Comparison of ENCODE assay signal across 16 mouse cellular contexts in the genomic region with DNA sequence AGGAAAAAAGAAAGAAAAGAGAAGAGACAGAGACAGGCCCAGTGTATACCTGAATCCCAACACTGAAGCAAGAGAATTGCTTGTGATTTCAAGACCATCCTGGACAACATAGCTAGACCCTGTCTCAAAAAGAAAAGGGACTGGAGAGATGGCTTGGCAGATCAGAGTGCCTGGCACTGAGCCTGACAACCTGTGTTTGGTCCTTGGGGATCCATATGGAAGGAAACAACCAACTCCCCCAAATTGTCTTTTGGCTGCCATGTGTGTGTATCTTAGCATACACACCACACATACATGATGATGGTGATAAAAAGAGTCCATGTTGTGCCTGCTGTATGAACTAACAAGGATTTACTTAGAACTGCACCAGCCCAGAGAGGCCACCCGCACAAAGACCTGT. TPM values are rescaled to one million over a fixed set of nuclear protein-coding genes. Genes with fewer than 3 reads are reported as not detected.
A peak's percentile ranks its signal among the peaks of the same experiment; 100 is the strongest.
DNase-seq lines count a peak whose midpoint lies in the region; ATAC-seq lines count a peak whose summit lies in the region.
"Had no signal": no experiment of that assay in that cellular context is flagged by ENCODE, and none has a peak within 500 bp of the region (broad histone marks: within the 10 kb centered on the region; RNA-seq: fewer than 3 reads in every experiment).

No protein-coding gene starts in this region.

- no peak overlapping the region for H3K4me2 ChIP-seq in forebrain, embryonic 14.5 days (ENCODE audit: low read length)
- no peak overlapping the region for H3K4me2 ChIP-seq in forebrain, embryonic 11.5 days (ENCODE audit: low read depth, low read length, severe bottlenecking)
- H3K4me2 ChIP-seq in liver, embryonic 11.5 days: peak overlapping the region; percentile 47
- H3K4me2 ChIP-seq in liver, embryonic 15.5 days: peak overlapping the region; percentile 57
- H3K4me2 ChIP-seq in midbrain, embryonic 15.5 days: no peak overlapping the region
- no peak overlapping the region for H3K4me2 ChIP-seq in hindbrain, embryonic 14.5 days (replicated peaks)
- H3K4me2 ChIP-seq: hindbrain, embryonic 12.5 days; lung, embryonic 14.5 days; neural tube, embryonic 15.5 days had no signal

- H3K36me3 ChIP-seq in forebrain, embryonic 14.5 days (ENCODE audit: control insufficient read depth, insufficient read depth, low read length): no peaks in the 10 kb centered on the region
- no peaks in the 10 kb centered on the region for H3K36me3 ChIP-seq in forebrain, embryonic 11.5 days (ENCODE audit: control insufficient read depth, insufficient read depth, low read length)
- H3K36me3 ChIP-seq in liver, embryonic 11.5 days (ENCODE audit: control insufficient read depth, insufficient read depth, low read length): no peaks in the 10 kb centered on the region
- no peaks in the 10 kb centered on the region for H3K36me3 ChIP-seq in liver, embryonic 15.5 days (replicated peaks)
- no peaks in the 10 kb centered on the region for H3K36me3 ChIP-seq in midbrain, embryonic 15.5 days (replicated peaks)
- H3K36me3 ChIP-seq in hindbrain, embryonic 14.5 days (replicated peaks; ENCODE audit: control insufficient read depth, insufficient read depth): no peaks in the 10 kb centered on the region
- H3K36me3 ChIP-seq: hindbrain, embryonic 12.5 days; neural tube, embryonic 15.5 days had no signal

- H3K4me1 ChIP-seq in forebrain, embryonic 14.5 days (ENCODE audit: control insufficient read depth, insufficient read depth, low read length): peaks cover 3% of the 10 kb centered on the region; the same call in 1 of the 2 replicates
- H3K4me1 ChIP-seq in forebrain, embryonic 11.5 days (replicated peaks; ENCODE audit: control insufficient read depth, insufficient read depth, low read length): no peaks in the 10 kb centered on the region
- peaks cover 38% of the 10 kb centered on the region for H3K4me1 ChIP-seq in liver, embryonic 11.5 days (replicated peaks; ENCODE audit: control insufficient read depth, insufficient read depth, low read length)
- H3K4me1 ChIP-seq in liver, embryonic 15.5 days (replicated peaks): peaks cover 83% of the 10 kb centered on the region
- H3K4me1 ChIP-seq in midbrain, embryonic 15.5 days: peaks cover 3% of the 10 kb centered on the region; the same call in 1 of the 2 replicates
- no peaks in the 10 kb centered on the region for H3K4me1 ChIP-seq in hindbrain, embryonic 14.5 days (replicated peaks; ENCODE audit: control insufficient read depth, insufficient read depth, low read length)
- H3K4me1 ChIP-seq: hindbrain, embryonic 12.5 days had no signal

- peak; percentile 40 for DNase-seq in forebrain, embryonic 14.5 days (ENCODE audit: low spot score)
- no peak for DNase-seq in forebrain, embryonic 11.5 days (ENCODE audit: low spot score)
- no peak for DNase-seq in liver, embryonic 11.5 days (ENCODE audit: low spot score)
- no peak for DNase-seq in liver
- no peak for DNase-seq in layer of hippocampus, adult 18-20 months (ENCODE audit: low spot score in 2 of 2)
- no peak for DNase-seq in hindbrain, embryonic 14.5 days (ENCODE audit: low spot score)
- DNase-seq: adrenal gland, adult 2 months; cerebellum, postnatal 25 days; lung, embryonic 14.5 days had no signal

- no peak overlapping the region for H3K4me3 ChIP-seq in forebrain, embryonic 14.5 days (ENCODE audit: low read depth, low read length)
- H3K4me3 ChIP-seq in forebrain, embryonic 11.5 days (ENCODE audit: low read depth, low read length): no peak overlapping the region
- no peak overlapping the region for H3K4me3 ChIP-seq in liver, embryonic 11.5 days (ENCODE audit: low read depth, low read length)
- no peak overlapping the region for H3K4me3 ChIP-seq in liver, embryonic 15.5 days (replicated peaks)
- no peak overlapping the region for H3K4me3 ChIP-seq in midbrain, embryonic 15.5 days
- H3K4me3 ChIP-seq in hindbrain, embryonic 14.5 days (replicated peaks; ENCODE audit: low read length): no peak overlapping the region
- H3K4me3 ChIP-seq: hindbrain, embryonic 12.5 days; neural tube, embryonic 15.5 days had no signal

- no peak overlapping the region; the same call in 1 of the 2 replicates for H3K27ac ChIP-seq in forebrain, embryonic 14.5 days (ENCODE audit: low read depth, low read length)
- no peak overlapping the region for H3K27ac ChIP-seq in forebrain, embryonic 11.5 days (ENCODE audit: low read depth, low read length)
- peak overlapping the region; percentile 91 for H3K27ac ChIP-seq in liver, embryonic 11.5 days (ENCODE audit: low read depth, low read length)
- H3K27ac ChIP-seq in liver, embryonic 15.5 days (replicated peaks): peak overlapping the region; percentile 90
- no peak overlapping the region for H3K27ac ChIP-seq in midbrain, embryonic 15.5 days
- no peak overlapping the region for H3K27ac ChIP-seq in hindbrain, embryonic 14.5 days
- H3K27ac ChIP-seq: hindbrain, embryonic 12.5 days; neural tube, embryonic 15.5 days had no signal

- H3K9ac ChIP-seq in forebrain, embryonic 14.5 days (ENCODE audit: low read length): no peak overlapping the region
- H3K9ac ChIP-seq in forebrain, embryonic 11.5 days (ENCODE audit: low read length): no peak overlapping the region
- peak overlapping the region; percentile 23; the same call in 1 of the 2 replicates for H3K9ac ChIP-seq in liver, embryonic 11.5 days (ENCODE audit: low read depth, low read length)
- peak overlapping the region; percentile 38 for H3K9ac ChIP-seq in liver, embryonic 15.5 days
- no peak overlapping the region for H3K9ac ChIP-seq in midbrain, embryonic 15.5 days
- H3K9ac ChIP-seq in hindbrain, embryonic 14.5 days: no peak overlapping the region
- H3K9ac ChIP-seq: hindbrain, embryonic 12.5 days; lung, embryonic 14.5 days; neural tube, embryonic 15.5 days had no signal

- no peaks in the 10 kb centered on the region for H3K27me3 ChIP-seq in forebrain, embryonic 14.5 days (replicated peaks; ENCODE audit: control insufficient read depth, insufficient read depth, low read length)
- no peaks in the 10 kb centered on the region for H3K27me3 ChIP-seq in forebrain, embryonic 11.5 days (ENCODE audit: control insufficient read depth, insufficient read depth, low read length)
- no peaks in the 10 kb centered on the region for H3K27me3 ChIP-seq in liver, embryonic 11.5 days (replicated peaks; ENCODE audit: control insufficient read depth, insufficient read depth, low read length)
- H3K27me3 ChIP-seq in liver, embryonic 15.5 days: no peaks in the 10 kb centered on the region
- H3K27me3 ChIP-seq in midbrain, embryonic 15.5 days (replicated peaks): no peaks in the 10 kb centered on the region
- no peaks in the 10 kb centered on the region for H3K27me3 ChIP-seq in hindbrain, embryonic 14.5 days (ENCODE audit: control insufficient read depth, insufficient read depth, low read length)
- H3K27me3 ChIP-seq: hindbrain, embryonic 12.5 days; neural tube, embryonic 15.5 days had no signal

- ATAC-seq in forebrain, embryonic 14.5 days: no peak
- ATAC-seq in forebrain, embryonic 11.5 days (replicated peaks; ENCODE audit: low FRiP score): no peak
- ATAC-seq in liver, embryonic 11.5 days (replicated peaks; ENCODE audit: low FRiP score): no peak; the same call in 1 of the 2 replicates
- ATAC-seq in liver, embryonic 15.5 days (ENCODE audit: insufficient read depth): peak; percentile 11; the same call in 1 of the 2 replicates
- ATAC-seq in midbrain, embryonic 15.5 days (replicated peaks): no peak
- ATAC-seq in hindbrain, embryonic 14.5 days (ENCODE audit: low FRiP score): no peak

- H3K9me3 ChIP-seq in forebrain, embryonic 14.5 days (replicated peaks; ENCODE audit: control insufficient read depth, low read length): no peaks in the 10 kb centered on the region
- no peaks in the 10 kb centered on the region for H3K9me3 ChIP-seq in forebrain, embryonic 11.5 days (ENCODE audit: control insufficient read depth, low read length)
- no peaks in the 10 kb centered on the region for H3K9me3 ChIP-seq in liver, embryonic 11.5 days (ENCODE audit: control insufficient read depth, low read length)
- no peaks in the 10 kb centered on the region for H3K9me3 ChIP-seq in liver, embryonic 15.5 days (replicated peaks)
- no peaks in the 10 kb centered on the region for H3K9me3 ChIP-seq in midbrain, embryonic 15.5 days
- no peaks in the 10 kb centered on the region for H3K9me3 ChIP-seq in hindbrain, embryonic 14.5 days (ENCODE audit: control insufficient read depth, low read length)
- H3K9me3 ChIP-seq: hindbrain, embryonic 12.5 days; neural tube, embryonic 15.5 days had no signal

- WGBS in forebrain, embryonic 14.5 days: 81% methylated on average over 1 of the region's 1 CpGs
- WGBS in forebrain, embryonic 11.5 days: 91% methylated on average over 1 of the region's 1 CpGs
- WGBS in liver, embryonic 11.5 days: 73% methylated on average over 1 of the region's 1 CpGs
- WGBS in liver, embryonic 15.5 days (ENCODE audit: insufficient replicate concordance): 34% methylated on average over 1 of the region's 1 CpGs
- 88% methylated on average over 1 of the region's 1 CpGs for WGBS in midbrain, embryonic 15.5 days
- 94% methylated on average over 1 of the region's 1 CpGs for WGBS in hindbrain, embryonic 14.5 days

RNA-seq across cellular contexts. Expression of a gene that starts 10.0 kb away (rescaled TPM):
- polyA plus RNA-seq in forebrain, embryonic 14.5 days (2014; fragmentation: Nextera tagmentation; extraction: Ambion mirVana): 106 and 145 TPM in 2 replicates
- polyA plus RNA-seq in forebrain, embryonic 11.5 days (2014; fragmentation: Nextera tagmentation; extraction: Ambion mirVana): 355 and 365 TPM in 2 replicates
- polyA plus RNA-seq in liver, embryonic 11.5 days (2014; fragmentation: Nextera tagmentation; extraction: Ambion mirVana): 430 and 440 TPM in 2 replicates
- 306 and 347 TPM in 2 replicates for polyA plus RNA-seq in liver, embryonic 15.5 days (2015; fragmentation: Nextera tagmentation; extraction: Ambion mirVana)
- total RNA-seq in layer of hippocampus, adult 18-20 months (2021): 1 to 10 TPM in 1 of 2 experiments, under 1 TPM in 1; 0.82 to 1.1 TPM
- polyA plus RNA-seq in midbrain, embryonic 15.5 days (2015; fragmentation: Nextera tagmentation; extraction: Ambion mirVana): 29.4 and 32.8 TPM in 2 replicates
- 35.5 and 36.3 TPM in 2 replicates for polyA plus RNA-seq in hindbrain, embryonic 14.5 days (2014; fragmentation: Nextera tagmentation; extraction: Ambion mirVana)

RNA-seq across cellular contexts. Expression of a gene that starts 13.1 kb away (rescaled TPM):
- polyA plus RNA-seq in forebrain, embryonic 14.5 days (2014; fragmentation: Nextera tagmentation; extraction: Ambion mirVana): 44.9 and 67.8 TPM in 2 replicates
- polyA plus RNA-seq in forebrain, embryonic 11.5 days (2014; fragmentation: Nextera tagmentation; extraction: Ambion mirVana): 118 and 124 TPM in 2 replicates
- 185 and 192 TPM in 2 replicates for polyA plus RNA-seq in liver, embryonic 11.5 days (2014; fragmentation: Nextera tagmentation; extraction: Ambion mirVana)
- 136 and 138 TPM in 2 replicates for polyA plus RNA-seq in liver, embryonic 15.5 days (2015; fragmentation: Nextera tagmentation; extraction: Ambion mirVana)
- total RNA-seq in layer of hippocampus, adult 18-20 months (2021): under 1 TPM; 0.43 to 0.50 TPM
- polyA plus RNA-seq in midbrain, embryonic 15.5 days (2015; fragmentation: Nextera tagmentation; extraction: Ambion mirVana): 15.3 and 19.7 TPM in 2 replicates
- polyA plus RNA-seq in hindbrain, embryonic 14.5 days (2014; fragmentation: Nextera tagmentation; extraction: Ambion mirVana): 14.4 and 16.3 TPM in 2 replicates

RNA-seq across cellular contexts. Expression of a gene that starts 13.3 kb away (rescaled TPM):
- 4.4 and 5.7 TPM in 2 replicates for polyA plus RNA-seq in forebrain, embryonic 14.5 days (2014; fragmentation: Nextera tagmentation; extraction: Ambion mirVana)
- 6.0 and 6.8 TPM in 2 replicates for polyA plus RNA-seq in forebrain, embryonic 11.5 days (2014; fragmentation: Nextera tagmentation; extraction: Ambion mirVana)
- 8.4 and 11.1 TPM in 2 replicates for polyA plus RNA-seq in liver, embryonic 11.5 days (2014; fragmentation: Nextera tagmentation; extraction: Ambion mirVana)
- 11.8 and 12.0 TPM in 2 replicates for polyA plus RNA-seq in liver, embryonic 15.5 days (2015; fragmentation: Nextera tagmentation; extraction: Ambion mirVana)
- 1 to 10 TPM; 3.3 to 7.3 TPM for total RNA-seq in layer of hippocampus, adult 18-20 months (2021)
- 4.9 and 5.4 TPM in 2 replicates for polyA plus RNA-seq in midbrain, embryonic 15.5 days (2015; fragmentation: Nextera tagmentation; extraction: Ambion mirVana)
- 5.2 and 7.1 TPM in 2 replicates for polyA plus RNA-seq in hindbrain, embryonic 14.5 days (2014; fragmentation: Nextera tagmentation; extraction: Ambion mirVana)

RNA-seq across cellular contexts. Expression of a gene that starts 21.5 kb away (rescaled TPM):
- polyA plus RNA-seq in forebrain, embryonic 14.5 days (2014; fragmentation: Nextera tagmentation; extraction: Ambion mirVana): not detected in 2 replicates
- not detected in 2 replicates for polyA plus RNA-seq in forebrain, embryonic 11.5 days (2014; fragmentation: Nextera tagmentation; extraction: Ambion mirVana)
- polyA plus RNA-seq in liver, embryonic 11.5 days (2014; fragmentation: Nextera tagmentation; extraction: Ambion mirVana): not detected in 2 replicates
- not detected in 2 replicates for polyA plus RNA-seq in liver, embryonic 15.5 days (2015; fragmentation: Nextera tagmentation; extraction: Ambion mirVana)
- total RNA-seq in layer of hippocampus, adult 18-20 months (2021): not detected
- polyA plus RNA-seq in midbrain, embryonic 15.5 days (2015; fragmentation: Nextera tagmentation; extraction: Ambion mirVana): not detected in 2 replicates
- polyA plus RNA-seq in hindbrain, embryonic 14.5 days (2014; fragmentation: Nextera tagmentation; extraction: Ambion mirVana): not detected in 2 replicates
- total RNA-seq: adrenal gland, adult 2 months; heart, adult 8-10 months; megakaryocyte, adult 5-6 weeks had no signal
- polyA plus RNA-seq: adrenal gland, adult 2 months; hindbrain, embryonic 12.5 days; lung, embryonic 14.5 days; neural tube, embryonic 15.5 days; spleen, adult 2 months had no signal

RNA-seq across cellular contexts. Expression of a gene that starts 29.6 kb away (rescaled TPM):
- polyA plus RNA-seq in forebrain, embryonic 14.5 days (2014; fragmentation: Nextera tagmentation; extraction: Ambion mirVana): 0.41 and 1.3 TPM in 2 replicates
- polyA plus RNA-seq in forebrain, embryonic 11.5 days (2014; fragmentation: Nextera tagmentation; extraction: Ambion mirVana): 0.55 and 0.87 TPM in 2 replicates
- polyA plus RNA-seq in liver, embryonic 11.5 days (2014; fragmentation: Nextera tagmentation; extraction: Ambion mirVana): 0.21 and 0.80 TPM in 2 replicates
- polyA plus RNA-seq in liver, embryonic 15.5 days (2015; fragmentation: Nextera tagmentation; extraction: Ambion mirVana): 0.28 and 0.45 TPM in 2 replicates
- total RNA-seq in layer of hippocampus, adult 18-20 months (2021): 1 to 10 TPM; 1.5 to 2.2 TPM
- polyA plus RNA-seq in midbrain, embryonic 15.5 days (2015; fragmentation: Nextera tagmentation; extraction: Ambion mirVana): 0.98 and 1.4 TPM in 2 replicates
- polyA plus RNA-seq in hindbrain, embryonic 14.5 days (2014; fragmentation: Nextera tagmentation; extraction: Ambion mirVana): 0.89 and 1.0 TPM in 2 replicates

Comparison
In these comparisons a context has a peak if more than half of its experiments do, and no peak if none do; other contexts are left out.
1. H3K27ac ChIP-seq: peak in liver, embryonic 11.5 days (single experiment) and liver, embryonic 15.5 days (single experiment); none in forebrain, embryonic 14.5 days (single experiment), forebrain, embryonic 11.5 days (single experiment), midbrain, embryonic 15.5 days (single experiment) and hindbrain, embryonic 14.5 days (single experiment).
2. H3K4me2 ChIP-seq: peak in liver, embryonic 11.5 days (single experiment) and liver, embryonic 15.5 days (single experiment); none in forebrain, embryonic 14.5 days (single experiment), forebrain, embryonic 11.5 days (single experiment), midbrain, embryonic 15.5 days (single experiment) and hindbrain, embryonic 14.5 days (single experiment).
3. H3K9ac ChIP-seq: peak in liver, embryonic 11.5 days (single experiment) and liver, embryonic 15.5 days (single experiment); none in forebrain, embryonic 14.5 days (single experiment), forebrain, embryonic 11.5 days (single experiment), midbrain, embryonic 15.5 days (single experiment) and hindbrain, embryonic 14.5 days (single experiment).